Mouse (Mus musculus) CH12.LX (cell line): ENCODE measurements around the gene Crtc2.

Experiments used
- CTCF ChIP-seq, 2 experiments: IDR thresholded peaks in 1 of 2; conservative IDR thresholded peaks in 1 of 2; 2 replicates each; pipeline ENCODE4 v1.5.1; 2011 to 2012; ENCODE audit warnings: low read depth in 2 of 2, low read length in 2 of 2, improper control_type of control experiment in 1 of 2, inconsistent platforms in 1 of 2, mild to moderate bottlenecking in 1 of 2, moderate library complexity in 1 of 2
- E2F4 ChIP-seq: IDR thresholded peaks from 2 replicates; pipeline ENCODE4 v1.6.1; 2011; ENCODE audit warnings: low read depth, low read length, improper control_type of control experiment; ENCODE audit not compliant: insufficient replicate concordance
- GABPA ChIP-seq: IDR thresholded peaks from 2 replicates; pipeline ENCODE4 v1.6.1; 2012; ENCODE audit warnings: low read depth, low read length, improper control_type of control experiment, inconsistent platforms; ENCODE audit not compliant: insufficient replicate concordance
- IRF4 ChIP-seq: IDR thresholded peaks from 2 replicates; pipeline ENCODE4 v1.6.1; 2014; ENCODE audit warnings: low read depth, mild to moderate bottlenecking, inconsistent platforms, low read length, improper control_type of control experiment
- MAFK ChIP-seq: IDR thresholded peaks from 2 replicates; pipeline ENCODE4 v1.6.1; 2011; ENCODE audit warnings: low read length, improper control_type of control experiment; ENCODE audit not compliant: insufficient replicate concordance
- ZNF384 ChIP-seq: IDR thresholded peaks from 2 replicates; pipeline ENCODE4 v1.6.1; 2012; ENCODE audit warnings: low read depth, low read length, improper control_type of control experiment, inconsistent platforms

DNA sequence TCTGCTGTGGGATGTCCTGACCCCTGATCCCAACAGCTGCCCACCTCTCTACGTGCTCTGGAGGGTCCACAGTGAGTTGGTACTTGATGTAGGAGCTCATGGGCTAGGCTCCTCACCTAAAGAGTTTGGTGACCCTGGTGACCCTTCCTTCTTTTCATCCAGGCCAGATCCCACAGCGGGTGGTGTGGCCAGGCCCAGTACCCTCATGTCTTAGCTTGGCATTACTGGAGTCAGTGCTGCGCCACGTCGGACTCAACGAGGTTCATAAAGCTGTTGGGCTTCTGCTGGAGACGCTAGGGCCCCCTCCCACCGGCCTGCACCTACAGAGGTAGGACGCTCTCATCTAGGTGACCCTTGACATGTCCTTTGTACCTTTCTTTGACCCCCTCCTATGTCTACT lies 25.3 kb downstream of the Crtc2 start:
- TF ChIP-seq GABPA (no peak), IRF4 (no peak), CTCF (conservative IDR thresholded peaks at IDR 0.05 in 1 of 2, IDR thresholded peaks at IDR 0.05 in 1 of 2; ENCODE audit: low read depth in 2 of 2, low read length in 2 of 2) (no peak), E2F4 (no peak), ZNF384 (no peak), MAFK (no peak)
